Mouse (Mus musculus): Measurements from ENCODE around the gene 9530077C05Rik. TPM values are rescaled to one million over a fixed set of nuclear protein-coding genes. Genes with fewer than 3 reads are reported as not detected.
"Not testable (repeated sequence)": the region's sequence is repeated elsewhere in the genome, so short reads cannot be mapped to it uniquely, and the experiment has no call there.

The 9530077C05Rik gene
- polyA plus RNA-seq, 1 experiment from 2014 or later = 16.6 TPM

DNA sequence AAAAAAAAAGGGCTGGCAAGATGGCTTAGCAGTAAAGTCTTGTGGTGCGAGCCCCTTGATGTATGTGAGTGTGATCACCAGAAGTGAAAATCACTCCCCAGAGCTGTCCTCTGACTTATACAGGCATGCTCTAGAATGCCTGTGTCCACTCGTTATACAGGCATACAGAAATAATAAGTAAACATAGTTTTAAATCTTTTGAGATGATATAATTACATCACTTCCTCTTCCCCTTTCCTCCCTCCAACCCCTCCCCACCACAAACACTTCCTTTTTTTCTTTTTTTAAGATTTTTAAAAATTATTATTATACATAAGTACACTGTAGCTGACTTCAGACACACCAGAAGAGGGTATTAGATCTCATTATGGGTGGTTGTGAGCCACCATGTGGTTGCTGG lies 16.6 kb upstream of the 9530077C05Rik start:
- H3K27ac ChIP-seq = no peak overlapping the region
- 89% methylated on average over 2 of the region's 2 CpGs for WGBS
- no peak overlapping the region for H3K4me3 ChIP-seq
- no peaks in the 10 kb centered on the region for H3K9me3 ChIP-seq
- H3K4me1 ChIP-seq = 0 out of 2 replicates have a peak, but pooled peaks cover under 1% of the 10 kb centered on the region
- H3K9ac ChIP-seq = no peak overlapping the region
- ATAC-seq (replicated peaks) = no peak
- no peaks in the 10 kb centered on the region for H3K27me3 ChIP-seq (replicated peaks)
- H3K36me3 ChIP-seq (replicated peaks) = no peaks in the 10 kb centered on the region
- H3K4me2 ChIP-seq = no peak overlapping the region

DNA sequence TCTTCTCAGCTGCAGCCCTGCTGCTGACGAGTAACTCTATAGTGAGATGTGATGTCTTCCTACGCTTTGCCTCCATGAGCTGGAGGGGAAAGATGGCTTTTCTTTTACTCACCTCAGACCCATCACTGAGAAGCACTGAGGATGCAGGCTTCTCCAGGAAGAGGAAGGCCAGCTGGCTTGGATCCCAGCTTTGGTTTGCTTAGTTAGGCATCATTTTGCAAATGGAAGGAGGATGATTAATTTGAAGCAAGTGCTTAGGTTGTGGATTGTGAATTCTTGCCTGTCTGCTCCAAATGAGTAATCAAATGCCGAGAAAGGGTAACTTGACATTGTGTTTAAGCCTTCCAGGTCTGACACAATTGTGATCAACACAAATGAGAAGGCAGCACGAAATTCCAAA lies 12.3 kb upstream of the 9530077C05Rik start:
- Histone ChIP-seq H3K4me3 (no peak overlapping the region), H3K9ac (no peak overlapping the region), H3K4me2 (no peak overlapping the region), H3K27ac (no peak overlapping the region), H3K4me1 (no peaks in the 10 kb centered on the region), H3K9me3 (no peaks in the 10 kb centered on the region), H3K27me3 (replicated peaks) (no peaks in the 10 kb centered on the region), H3K36me3 (replicated peaks) (no peaks in the 10 kb centered on the region)
- 82% methylated on average over 4 of the region's 4 CpGs for WGBS
- no peak for ATAC-seq (replicated peaks)

DNA sequence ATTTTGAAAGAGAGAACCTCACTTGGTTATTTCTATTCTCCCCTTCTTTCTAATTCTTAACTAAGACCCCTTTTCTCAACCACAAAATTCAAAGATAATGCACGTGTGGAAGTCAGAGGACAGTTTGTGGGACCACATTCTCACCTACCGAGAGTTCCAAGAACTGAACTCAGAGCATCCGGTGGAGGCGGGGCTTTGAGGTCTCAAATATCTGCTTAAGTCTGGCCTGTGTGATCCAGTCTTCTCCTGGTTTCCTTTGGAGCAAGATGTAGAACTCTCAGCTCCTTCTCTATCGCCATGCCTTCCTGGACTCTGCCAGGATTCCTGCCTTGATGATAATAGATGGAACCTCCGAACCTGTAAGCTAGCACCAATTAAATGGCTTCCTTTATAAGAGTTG lies 9.3 kb upstream of the 9530077C05Rik start:
- no peak overlapping the region for H3K27ac ChIP-seq
- H3K4me3 ChIP-seq = no peak overlapping the region
- H3K36me3 ChIP-seq (replicated peaks) = no peaks in the 10 kb centered on the region
- WGBS = 92% methylated on average over 6 of the region's 6 CpGs
- no peaks in the 10 kb centered on the region for H3K4me1 ChIP-seq
- H3K9ac ChIP-seq = no peak overlapping the region
- no peaks in the 10 kb centered on the region for H3K9me3 ChIP-seq
- H3K27me3 ChIP-seq (replicated peaks) = no peaks in the 10 kb centered on the region
- no peak overlapping the region for H3K4me2 ChIP-seq
- ATAC-seq (replicated peaks) = no peak

DNA sequence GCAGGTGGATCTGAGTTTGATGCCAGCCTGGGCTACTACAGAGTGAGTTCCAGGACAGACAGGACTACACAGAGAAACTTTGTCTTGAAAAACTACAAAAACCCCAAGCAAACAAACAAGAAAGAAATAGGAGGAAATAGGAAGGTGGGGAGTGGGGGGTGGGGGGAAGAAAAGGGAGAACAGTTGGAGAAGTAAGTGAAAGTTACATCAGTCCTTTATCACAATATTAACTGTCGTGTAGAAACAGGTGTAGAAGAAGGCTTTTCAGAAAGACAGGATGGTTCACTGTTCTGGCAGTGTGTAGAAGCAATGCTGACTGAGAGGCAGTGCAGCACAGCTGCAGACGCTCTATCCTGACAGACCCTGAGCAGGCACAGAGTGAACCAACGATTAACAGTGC lies 8.3 kb upstream of the 9530077C05Rik start:
- H3K4me3 ChIP-seq = no peak overlapping the region
- H3K27me3 ChIP-seq (replicated peaks) = no peaks in the 10 kb centered on the region
- no peaks in the 10 kb centered on the region for H3K9me3 ChIP-seq
- no peaks in the 10 kb centered on the region for H3K36me3 ChIP-seq (replicated peaks)
- no peak overlapping the region for H3K4me2 ChIP-seq
- no peaks in the 10 kb centered on the region for H3K4me1 ChIP-seq
- no peak for ATAC-seq (replicated peaks)
- no peak overlapping the region for H3K27ac ChIP-seq
- H3K9ac ChIP-seq = no peak overlapping the region
- WGBS = 84% methylated on average over 3 of the region's 3 CpGs

DNA sequence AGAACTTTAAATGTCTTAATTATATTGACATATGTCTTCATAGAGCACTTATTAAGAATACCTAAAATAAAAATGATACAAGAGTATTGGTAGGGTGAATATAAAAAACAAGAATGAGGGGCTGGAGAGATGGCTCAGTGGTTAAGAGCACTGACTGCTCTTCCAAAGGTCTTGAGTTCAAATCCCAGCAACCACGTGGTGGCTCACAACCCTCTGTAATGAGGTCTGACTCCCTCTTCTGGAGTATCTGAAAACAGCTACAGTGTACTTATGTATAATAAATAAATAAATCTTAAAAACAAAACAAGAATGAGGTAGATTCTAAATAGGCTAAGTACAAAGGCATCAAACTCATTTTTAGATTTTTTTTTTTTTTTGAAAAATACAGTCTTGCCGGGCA lies 7.8 kb upstream of the 9530077C05Rik start:
- not testable (repeated sequence) for H3K9ac ChIP-seq; ATAC-seq (replicated peaks); H3K9me3 ChIP-seq; H3K27me3 ChIP-seq (replicated peaks); H3K4me3 ChIP-seq; H3K4me2 ChIP-seq; H3K4me1 ChIP-seq; H3K27ac ChIP-seq; H3K36me3 ChIP-seq (replicated peaks)
- 71% methylated on average over 2 of the region's 2 CpGs for WGBS

DNA sequence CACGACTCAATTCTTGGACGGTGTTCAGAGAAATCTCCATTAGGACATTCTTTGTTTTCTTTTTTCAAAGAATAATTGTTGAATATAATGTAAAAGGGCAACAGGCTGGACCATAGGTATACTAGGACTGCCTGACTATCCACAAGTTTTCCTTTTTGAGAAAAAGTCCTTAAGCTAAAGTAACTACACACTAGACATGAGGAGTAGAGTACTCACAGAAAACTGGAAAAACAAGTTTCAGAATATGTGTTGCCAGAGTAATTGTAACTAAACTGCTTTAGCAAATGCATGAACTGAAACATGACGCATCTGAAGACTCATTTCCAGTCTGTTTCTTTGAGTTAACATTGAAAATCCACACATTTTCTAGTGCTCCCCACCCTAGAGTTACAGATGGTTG lies 5.9 kb upstream of the 9530077C05Rik start:
- Histone ChIP-seq H3K4me2 (no peak overlapping the region), H3K27ac (no peak overlapping the region), H3K4me3 (no peak overlapping the region), H3K27me3 (replicated peaks) (no peaks in the 10 kb centered on the region), H3K9me3 (no peaks in the 10 kb centered on the region), H3K9ac (no peak overlapping the region), H3K36me3 (replicated peaks) (no peaks in the 10 kb centered on the region), H3K4me1 (no peaks in the 10 kb centered on the region)
- WGBS = 83% methylated on average over 3 of the region's 3 CpGs
- ATAC-seq (replicated peaks) = no peak

DNA sequence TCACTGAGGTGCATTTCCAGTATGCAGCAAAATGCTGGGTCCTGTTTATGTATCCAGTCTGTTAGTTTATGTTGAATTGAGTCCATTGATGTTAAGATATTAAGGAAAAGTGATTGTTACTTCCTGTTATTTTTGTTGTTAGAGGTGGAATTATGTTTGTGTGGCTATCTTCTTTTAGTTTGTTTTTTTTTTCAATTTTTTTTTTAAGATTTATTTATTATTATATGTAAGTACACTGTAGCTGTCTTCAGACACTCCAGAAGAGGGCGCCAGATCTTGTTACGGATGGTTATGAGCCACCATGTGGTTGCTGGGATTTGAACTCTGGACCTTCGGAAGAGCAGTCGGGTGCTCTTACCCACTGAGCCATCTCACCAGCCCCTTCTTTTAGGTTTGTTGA lies 3.7 kb upstream of the 9530077C05Rik start:
- not testable (repeated sequence) for H3K36me3 ChIP-seq (replicated peaks); H3K27me3 ChIP-seq (replicated peaks); H3K9me3 ChIP-seq; H3K4me3 ChIP-seq; ATAC-seq (replicated peaks); H3K9ac ChIP-seq; H3K4me1 ChIP-seq; H3K4me2 ChIP-seq; H3K27ac ChIP-seq
- WGBS = 79% methylated on average over 4 of the region's 4 CpGs

DNA sequence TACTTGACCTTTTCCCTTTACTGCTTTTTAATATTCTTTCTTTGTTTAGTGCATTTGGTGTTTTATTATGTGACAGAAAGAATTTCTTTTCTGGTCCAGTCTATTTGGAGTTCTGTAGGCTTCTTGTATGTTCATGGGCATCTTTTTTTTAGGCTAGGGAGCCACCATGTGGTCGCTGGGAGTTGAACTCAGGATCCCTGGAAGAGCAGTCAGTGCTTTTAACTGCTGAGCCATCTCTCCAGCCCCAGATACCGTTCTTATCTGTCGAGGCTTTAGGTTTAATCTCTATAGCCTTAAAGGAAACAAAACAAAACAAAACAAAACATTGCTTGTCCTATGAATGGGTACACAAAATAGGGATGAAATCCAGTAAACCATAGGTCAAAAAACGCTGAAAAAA lies 3.0 kb upstream of the 9530077C05Rik start:
- H3K9me3 ChIP-seq; H3K4me3 ChIP-seq; H3K9ac ChIP-seq; ATAC-seq (replicated peaks); H3K27me3 ChIP-seq (replicated peaks); H3K36me3 ChIP-seq (replicated peaks); H3K4me2 ChIP-seq; H3K4me1 ChIP-seq; H3K27ac ChIP-seq: not testable (repeated sequence)
- WGBS = 30% methylated on average over 4 of the region's 4 CpGs

DNA sequence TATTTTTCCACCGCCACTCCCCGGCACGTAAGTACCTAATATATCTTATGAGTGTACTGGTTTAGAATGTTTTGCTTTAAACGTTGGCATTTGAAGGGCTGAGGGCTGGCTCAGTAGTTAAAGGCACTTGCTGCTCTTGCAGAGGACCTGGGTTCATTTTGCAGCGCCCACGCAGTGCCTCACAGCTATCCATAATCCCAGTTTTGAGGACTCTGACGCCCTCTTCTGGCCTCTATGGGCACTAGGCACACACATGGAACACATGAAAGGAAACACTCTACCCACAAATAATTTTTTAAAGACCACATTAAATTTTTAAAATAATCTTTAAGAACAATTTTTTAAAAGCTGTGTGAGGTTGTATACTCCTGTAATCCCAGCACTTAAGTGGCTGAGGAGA lies 1.8 kb upstream of the 9530077C05Rik start:
- WGBS = 78% methylated on average over 7 of the region's 7 CpGs
- Histone ChIP-seq H3K9me3 (no peaks in the 10 kb centered on the region), H3K4me2 (no peak overlapping the region), H3K4me3 (no peak overlapping the region), H3K36me3 (replicated peaks) (no peaks in the 10 kb centered on the region), H3K4me1 (peaks cover 6% of the 10 kb centered on the region; the same call in 1 of the 2 replicates), H3K27me3 (replicated peaks) (no peaks in the 10 kb centered on the region), H3K27ac (no peak overlapping the region), H3K9ac (no peak overlapping the region)
- no peak for ATAC-seq (replicated peaks)

DNA sequence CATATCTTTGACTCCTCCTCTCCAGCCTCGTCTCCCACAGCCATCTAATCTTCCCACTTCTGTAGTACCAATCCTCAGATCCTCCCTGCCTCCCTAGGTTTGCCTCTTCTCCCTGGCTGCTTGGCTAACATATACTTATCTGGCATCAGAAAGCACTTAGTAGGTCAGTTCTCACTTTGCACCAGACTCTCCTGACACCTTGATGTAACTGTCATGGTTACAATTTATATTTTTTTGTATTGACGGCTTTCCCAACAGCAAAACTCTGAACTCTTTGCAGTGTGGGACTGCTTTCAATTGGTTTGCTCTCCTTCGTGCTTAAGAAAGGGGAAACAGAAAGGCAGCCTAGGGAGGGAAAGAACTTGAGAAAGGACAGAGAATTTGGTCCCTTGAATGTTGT lies 4.9 kb downstream of the 9530077C05Rik start:
- 85% methylated on average over 3 of the region's 3 CpGs for WGBS
- Histone ChIP-seq H3K9ac (no peak overlapping the region), H3K27ac (no peak overlapping the region), H3K9me3 (no peaks in the 10 kb centered on the region), H3K27me3 (replicated peaks) (no peaks in the 10 kb centered on the region), H3K36me3 (replicated peaks) (no peaks in the 10 kb centered on the region), H3K4me3 (no peak overlapping the region), H3K4me2 (no peak overlapping the region), H3K4me1 (peaks cover 6% of the 10 kb centered on the region; the same call in 1 of the 2 replicates)
- no peak for ATAC-seq (replicated peaks)

DNA sequence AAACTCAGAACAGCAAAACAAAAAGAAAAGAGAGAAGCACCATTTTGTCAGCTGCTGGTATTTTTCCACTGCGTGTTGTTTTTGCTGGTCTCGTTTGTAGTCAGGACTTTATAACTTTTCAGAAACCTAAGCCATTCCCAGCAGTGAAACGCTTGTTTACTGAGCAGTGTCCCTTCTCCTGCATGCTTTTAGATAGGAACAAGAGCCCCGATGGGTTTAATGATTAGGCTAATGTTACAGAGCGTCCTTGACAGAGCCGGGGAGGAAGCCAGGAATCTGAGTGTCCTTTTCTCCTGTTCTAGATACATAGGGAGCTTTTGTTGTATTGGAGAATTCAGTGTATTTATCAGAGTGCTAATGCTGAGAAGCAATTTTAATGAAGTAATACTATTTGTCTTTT lies 6.2 kb downstream of the 9530077C05Rik start:
- Histone ChIP-seq H3K4me3 (no peak overlapping the region), H3K9ac (no peak overlapping the region), H3K27me3 (replicated peaks) (no peaks in the 10 kb centered on the region), H3K27ac (no peak overlapping the region), H3K9me3 (no peaks in the 10 kb centered on the region), H3K4me2 (no peak overlapping the region), H3K4me1 (peaks cover 2% of the 10 kb centered on the region; the same call in 1 of the 2 replicates), H3K36me3 (replicated peaks) (no peaks in the 10 kb centered on the region)
- WGBS = 60% methylated on average over 6 of the region's 6 CpGs
- no peak for ATAC-seq (replicated peaks)

DNA sequence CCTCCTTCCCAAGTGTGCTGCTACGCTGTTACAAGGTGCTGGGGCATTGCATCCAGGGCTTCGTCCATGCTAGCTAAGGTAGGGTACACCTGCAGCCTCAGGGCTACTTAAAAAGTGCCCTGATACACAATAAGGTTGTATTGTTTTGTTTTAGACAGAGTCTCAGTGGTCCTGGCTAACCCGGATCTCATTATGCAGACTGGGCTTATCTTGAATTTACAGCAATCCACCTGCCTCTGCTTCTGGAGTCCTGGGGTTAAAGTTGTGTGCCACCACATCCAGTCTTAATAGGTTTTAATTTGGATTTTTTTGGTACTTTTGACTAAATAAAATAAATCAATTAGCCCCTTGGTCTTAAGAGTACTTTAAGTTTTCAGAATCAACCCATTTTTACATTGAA lies 8.6 kb downstream of the 9530077C05Rik start:
- no peaks in the 10 kb centered on the region for H3K9me3 ChIP-seq
- no peak overlapping the region for H3K4me2 ChIP-seq
- H3K27ac ChIP-seq = no peak overlapping the region
- no peak overlapping the region for H3K4me3 ChIP-seq
- no peak for ATAC-seq (replicated peaks)
- H3K36me3 ChIP-seq (replicated peaks) = no peaks in the 10 kb centered on the region
- no peak overlapping the region for H3K9ac ChIP-seq
- H3K27me3 ChIP-seq (replicated peaks) = no peaks in the 10 kb centered on the region
- WGBS = 75% methylated on average over 3 of the region's 3 CpGs
- H3K4me1 ChIP-seq = no peaks in the 10 kb centered on the region

DNA sequence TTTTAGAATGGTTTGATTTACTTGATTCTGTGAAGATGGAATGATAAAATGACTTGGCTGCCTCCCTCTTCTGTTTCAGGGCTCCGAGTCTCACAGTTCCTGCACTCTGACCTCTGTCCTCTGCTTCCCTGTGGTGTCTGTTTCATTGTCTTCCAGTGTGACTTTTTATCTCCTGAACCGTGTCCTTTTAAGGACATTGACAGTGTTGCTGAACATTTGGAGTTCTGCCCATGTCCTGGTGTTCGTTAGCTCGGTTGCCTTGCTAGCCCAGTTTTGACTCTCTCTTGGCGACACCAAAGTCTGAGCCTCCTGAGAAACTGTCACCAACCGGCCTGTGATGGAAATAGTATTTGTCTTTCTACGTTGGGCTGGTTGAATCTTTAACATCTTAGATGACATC lies 9.2 kb downstream of the 9530077C05Rik start:
- no peaks in the 10 kb centered on the region for H3K36me3 ChIP-seq (replicated peaks)
- no peaks in the 10 kb centered on the region for H3K27me3 ChIP-seq (replicated peaks)
- H3K4me1 ChIP-seq = no peaks in the 10 kb centered on the region
- H3K9ac ChIP-seq = no peak overlapping the region
- no peak overlapping the region for H3K27ac ChIP-seq
- 24% methylated on average over 7 of the region's 7 CpGs for WGBS
- no peak for ATAC-seq (replicated peaks)
- no peaks in the 10 kb centered on the region for H3K9me3 ChIP-seq
- H3K4me3 ChIP-seq = no peak overlapping the region
- no peak overlapping the region for H3K4me2 ChIP-seq

DNA sequence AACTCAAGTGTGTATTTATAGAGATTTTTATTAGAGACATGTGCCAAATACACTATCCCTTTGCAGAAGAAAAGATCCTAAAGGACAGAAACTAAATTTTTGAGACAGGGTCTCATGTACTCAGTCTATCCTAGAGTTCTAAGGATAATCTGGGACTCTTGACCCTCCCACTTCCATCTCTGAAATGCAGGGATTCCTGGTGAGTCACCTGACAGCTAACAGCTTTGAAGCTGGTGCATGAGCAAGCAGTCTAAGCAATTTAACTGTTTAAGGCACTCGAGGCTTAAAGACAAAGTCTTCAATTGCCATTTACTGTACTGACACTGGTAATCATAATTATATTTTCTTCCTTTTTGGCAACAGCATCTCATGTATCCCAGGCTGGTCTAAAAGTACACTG lies 11.2 kb downstream of the 9530077C05Rik start:
- Histone ChIP-seq H3K27me3 (replicated peaks) (no peaks in the 10 kb centered on the region), H3K4me3 (no peak overlapping the region), H3K4me1 (no peaks in the 10 kb centered on the region), H3K9ac (no peak overlapping the region), H3K36me3 (replicated peaks) (no peaks in the 10 kb centered on the region), H3K9me3 (no peaks in the 10 kb centered on the region), H3K27ac (no peak overlapping the region), H3K4me2 (no peak overlapping the region)
- WGBS = 58% methylated on average over 1 of the region's 1 CpGs
- no peak for ATAC-seq (replicated peaks)

Data from midbrain, embryonic 15.5 days (tissue).